In genomic region chr8:111735791-111736190, GRCm38 (mm10) we compare ENCODE assay signal across 9 mouse cellular contexts. TPM values are rescaled to one million over a fixed set of nuclear protein-coding genes. Genes with fewer than 3 reads are reported as not detected.
DNase-seq lines count a peak whose midpoint lies in the region; ATAC-seq and TF ChIP-seq lines count a peak whose summit lies in the region.
"Had no signal": no experiment of that assay in that cellular context is flagged by ENCODE, and none has a peak within 500 bp of the region (broad histone marks: within the 10 kb centered on the region; RNA-seq: fewer than 3 reads in every experiment).

No protein-coding gene starts in this region.

- H3K9me3 ChIP-seq in forebrain, embryonic 13.5 days (replicated peaks): no peaks in the 10 kb centered on the region
- no peaks in the 10 kb centered on the region for H3K9me3 ChIP-seq in forebrain, embryonic 16.5 days (ENCODE audit: control insufficient read depth, low read length)
- no peaks in the 10 kb centered on the region for H3K9me3 ChIP-seq in lung, embryonic 15.5 days
- H3K9me3 ChIP-seq in hindbrain, embryonic 13.5 days: no peaks in the 10 kb centered on the region
- H3K9me3 ChIP-seq in neural tube, embryonic 14.5 days (ENCODE audit: control insufficient read depth, low read length): no peaks in the 10 kb centered on the region

- no peak for DNase-seq in lung, adult 2 months
- no peak for DNase-seq in left cerebral cortex, postnatal 4 days
- DNase-seq in left cerebral cortex, adult 18-20 months (ENCODE audit: low spot score in 2 of 2): no peak

- WGBS in forebrain, embryonic 13.5 days: 74% methylated on average over 4 of the region's 4 CpGs
- WGBS in forebrain, embryonic 16.5 days: 81% methylated on average over 4 of the region's 4 CpGs
- 54% methylated on average over 4 of the region's 4 CpGs for WGBS in lung, embryonic 15.5 days
- 55% methylated on average over 4 of the region's 4 CpGs for WGBS in lung, adult 2 months
- 71% methylated on average over 4 of the region's 4 CpGs for WGBS in hindbrain, embryonic 13.5 days
- 71% methylated on average over 4 of the region's 4 CpGs for WGBS in neural tube, embryonic 14.5 days

- TF ChIP-seq CTCF in lung, adult 2 months (IDR thresholded peaks at IDR 0.05; ENCODE audit: insufficient read depth, low read length): no peak

- H3K9ac ChIP-seq in forebrain, embryonic 13.5 days: no peak overlapping the region
- no peak overlapping the region for H3K9ac ChIP-seq in forebrain, embryonic 16.5 days (replicated peaks; ENCODE audit: low read depth, low read length)
- no peak overlapping the region for H3K9ac ChIP-seq in lung, embryonic 15.5 days
- H3K9ac ChIP-seq in hindbrain, embryonic 13.5 days: peak overlapping the region; percentile 94; the same call in 1 of the 2 replicates
- 0 out of 2 replicates have a peak overlapping the region, but pooled peaks have one; percentile 25 for H3K9ac ChIP-seq in neural tube, embryonic 14.5 days (replicated peaks; ENCODE audit: low read depth, low read length)

- peak overlapping the region; percentile 10; the same call in 1 of the 2 replicates for H3K4me2 ChIP-seq in forebrain, embryonic 13.5 days
- H3K4me2 ChIP-seq in forebrain, embryonic 16.5 days (ENCODE audit: low read length): no peak overlapping the region
- H3K4me2 ChIP-seq in lung, embryonic 15.5 days: peak overlapping the region; percentile 12; the same call in 1 of the 2 replicates
- no peak overlapping the region for H3K4me2 ChIP-seq in hindbrain, embryonic 13.5 days
- no peak overlapping the region; the same call in 1 of the 2 replicates for H3K4me2 ChIP-seq in neural tube, embryonic 14.5 days (ENCODE audit: low read depth, low read length)

- H3K27me3 ChIP-seq in forebrain, embryonic 13.5 days: no peaks in the 10 kb centered on the region
- H3K27me3 ChIP-seq in forebrain, embryonic 16.5 days (replicated peaks; ENCODE audit: control insufficient read depth, insufficient read depth, low read length): no peaks in the 10 kb centered on the region
- H3K27me3 ChIP-seq in lung, embryonic 15.5 days: no peaks in the 10 kb centered on the region
- no peaks in the 10 kb centered on the region for H3K27me3 ChIP-seq in hindbrain, embryonic 13.5 days
- no peaks in the 10 kb centered on the region for H3K27me3 ChIP-seq in neural tube, embryonic 14.5 days (ENCODE audit: control insufficient read depth, insufficient read depth, low read length)

- peaks cover 90% of the 10 kb centered on the region for H3K4me1 ChIP-seq in forebrain, embryonic 13.5 days
- H3K4me1 ChIP-seq in forebrain, embryonic 16.5 days (replicated peaks; ENCODE audit: control insufficient read depth, insufficient read depth, low read length): peaks cover 81% of the 10 kb centered on the region
- peaks cover 83% of the 10 kb centered on the region for H3K4me1 ChIP-seq in lung, embryonic 15.5 days
- H3K4me1 ChIP-seq in lung, adult 2 months (ENCODE audit: control insufficient read depth, insufficient read depth, low read length): peaks cover 71% of the 10 kb centered on the region
- peaks cover 96% of the 10 kb centered on the region for H3K4me1 ChIP-seq in hindbrain, embryonic 13.5 days (replicated peaks)
- peaks cover 81% of the 10 kb centered on the region for H3K4me1 ChIP-seq in neural tube, embryonic 14.5 days (ENCODE audit: control insufficient read depth, insufficient read depth, low read length)

- peak overlapping the region; percentile 68 for H3K27ac ChIP-seq in forebrain, embryonic 13.5 days
- no peak overlapping the region for H3K27ac ChIP-seq in forebrain, embryonic 16.5 days (ENCODE audit: low read length)
- H3K27ac ChIP-seq in lung, embryonic 15.5 days: peak overlapping the region; percentile 90
- H3K27ac ChIP-seq in hindbrain, embryonic 13.5 days: peak overlapping the region; percentile 78
- H3K27ac ChIP-seq in neural tube, embryonic 14.5 days (ENCODE audit: low read depth, low read length): peak overlapping the region; percentile 28

- no peak for ATAC-seq in forebrain, embryonic 13.5 days
- no peak for ATAC-seq in forebrain, embryonic 16.5 days
- no peak for ATAC-seq in lung, embryonic 15.5 days (ENCODE audit: borderline replicate concordance, extremely low read depth, low FRiP score, low TSS enrichment)
- no peak for ATAC-seq in hindbrain, embryonic 13.5 days (ENCODE audit: low FRiP score)
- no peak for ATAC-seq in neural tube, embryonic 14.5 days (ENCODE audit: low read depth)

- TF ChIP-seq POLR2A in lung, adult 2 months (IDR thresholded peaks at IDR 0.05; ENCODE audit: borderline replicate concordance, extremely low read depth, low read depth, low read length): no peak

- intact Hi-C loops in left cerebral cortex, postnatal 4 days (cut with DNase I): no loop called here

- no peak overlapping the region for H3K4me3 ChIP-seq in forebrain, embryonic 13.5 days
- H3K4me3 ChIP-seq in forebrain, embryonic 16.5 days (replicated peaks; ENCODE audit: low read length): no peak overlapping the region
- no peak overlapping the region for H3K4me3 ChIP-seq in lung, embryonic 15.5 days
- no peak overlapping the region for H3K4me3 ChIP-seq in lung, adult 2 months (replicated peaks; ENCODE audit: extremely low read depth, low read depth, low read length)
- no peak overlapping the region for H3K4me3 ChIP-seq in hindbrain, embryonic 13.5 days
- H3K4me3 ChIP-seq in neural tube, embryonic 14.5 days (ENCODE audit: low read depth, low read length): no peak overlapping the region
- H3K4me3 ChIP-seq: erythroblast, embryonic 14.5 days had no signal

- H3K36me3 ChIP-seq in forebrain, embryonic 13.5 days (ENCODE audit: poor library complexity, severe bottlenecking): no peaks in the 10 kb centered on the region
- no peaks in the 10 kb centered on the region for H3K36me3 ChIP-seq in forebrain, embryonic 16.5 days (ENCODE audit: control insufficient read depth, insufficient read depth)
- H3K36me3 ChIP-seq in lung, embryonic 15.5 days: no peaks in the 10 kb centered on the region
- no peaks in the 10 kb centered on the region for H3K36me3 ChIP-seq in hindbrain, embryonic 13.5 days
- H3K36me3 ChIP-seq in neural tube, embryonic 14.5 days (ENCODE audit: control insufficient read depth, insufficient read depth, low read length): no peaks in the 10 kb centered on the region

RNA-seq across cellular contexts. Expression of gene Bcar1, which starts 7.8 kb away (rescaled TPM):
- 49.9 and 50.0 TPM in 2 replicates for polyA plus RNA-seq in forebrain, embryonic 13.5 days (2015; fragmentation: Nextera tagmentation; extraction: Ambion mirVana)
- 45.9 and 52.5 TPM in 2 replicates for polyA plus RNA-seq in forebrain, embryonic 16.5 days (2015; fragmentation: Nextera tagmentation; extraction: Ambion mirVana)
- 40.7 and 42.6 TPM in 2 replicates for polyA plus RNA-seq in lung, embryonic 15.5 days (2015; fragmentation: Nextera tagmentation; extraction: Ambion mirVana)
- 81.4 and 87.7 TPM in 2 replicates for polyA plus RNA-seq in lung, adult 2 months (2012; rRNA removed)
- polyA plus RNA-seq in hindbrain, embryonic 13.5 days (2015; fragmentation: Nextera tagmentation; extraction: Ambion mirVana): 55.4 and 55.6 TPM in 2 replicates
- 47.6 and 56.4 TPM in 2 replicates for polyA plus RNA-seq in neural tube, embryonic 14.5 days (2014; fragmentation: Nextera tagmentation; extraction: Ambion mirVana)
- 10 to 100 TPM; 58.2 to 59.7 TPM for total RNA-seq in left cerebral cortex, postnatal 4 days (2021)
- total RNA-seq in left cerebral cortex, adult 18-20 months (2021): 10 to 100 TPM; 51.1 to 51.3 TPM

RNA-seq across cellular contexts. Expression of gene Ctrb1, which starts 45.0 kb away (rescaled TPM):
- 1.7 TPM in 1 of 2 replicates, not detected in the other for polyA plus RNA-seq in forebrain, embryonic 13.5 days (2015; fragmentation: Nextera tagmentation; extraction: Ambion mirVana)
- not detected in 2 replicates for polyA plus RNA-seq in forebrain, embryonic 16.5 days (2015; fragmentation: Nextera tagmentation; extraction: Ambion mirVana)
- 0.17 and 10.5 TPM in 2 replicates for polyA plus RNA-seq in lung, embryonic 15.5 days (2015; fragmentation: Nextera tagmentation; extraction: Ambion mirVana)
- 1.5 and 59.1 TPM in 2 replicates for polyA plus RNA-seq in lung, adult 2 months (2012; rRNA removed)
- polyA plus RNA-seq in hindbrain, embryonic 13.5 days (2015; fragmentation: Nextera tagmentation; extraction: Ambion mirVana): 3.1 TPM in 1 of 2 replicates, not detected in the other
- not detected in 2 replicates for polyA plus RNA-seq in neural tube, embryonic 14.5 days (2014; fragmentation: Nextera tagmentation; extraction: Ambion mirVana)
- total RNA-seq in left cerebral cortex, postnatal 4 days (2021): not detected
- not detected for total RNA-seq in left cerebral cortex, adult 18-20 months (2021)
- polyA plus RNA-seq: erythroblast, embryonic 14.5 days had no signal

Comparison
In these comparisons a context has a peak if more than half of its experiments do, and no peak if none do; other contexts are left out.
1. H3K4me2 ChIP-seq: peak in forebrain, embryonic 13.5 days (single experiment) and lung, embryonic 15.5 days (single experiment); none in forebrain, embryonic 16.5 days (single experiment), hindbrain, embryonic 13.5 days (single experiment) and neural tube, embryonic 14.5 days (single experiment).
2. H3K9ac ChIP-seq: peak in hindbrain, embryonic 13.5 days (single experiment) and neural tube, embryonic 14.5 days (single experiment); none in forebrain, embryonic 13.5 days (single experiment), forebrain, embryonic 16.5 days (single experiment) and lung, embryonic 15.5 days (single experiment).